Mouse (Mus musculus): Measurements from ENCODE around the gene Fam229b. TPM values are rescaled to one million over a fixed set of nuclear protein-coding genes. Genes with fewer than 3 reads are reported as not detected.

Fam229b gene
- polyA plus RNA-seq, 1 experiment from 2014 or later: 13.8 TPM

- Histone ChIP-seq H3K9ac (replicated peaks; ENCODE audit: low read depth, low read length) (no peak overlapping the region), H3K36me3 (ENCODE audit: control insufficient read depth, insufficient read depth, low read length) (no peaks in the 10 kb centered on the region; the same call in 1 of the 2 replicates), H3K4me1 (ENCODE audit: control insufficient read depth, insufficient read depth, low read length) (no peaks in the 10 kb centered on the region), H3K9me3 (ENCODE audit: control insufficient read depth, low read depth, low read length) (no peaks in the 10 kb centered on the region), H3K4me3 (ENCODE audit: low read depth, low read length) (no peak overlapping the region), H3K27ac (ENCODE audit: low read length) (no peak overlapping the region), H3K27me3 (ENCODE audit: control insufficient read depth, insufficient read depth, low read length) (no peaks in the 10 kb centered on the region), H3K4me2 (replicated peaks; ENCODE audit: low read depth, low read length) (no peak overlapping the region)
- 0 out of 2 replicates have a peak, but pooled peaks have one; percentile 28 for ATAC-seq (ENCODE audit: insufficient number of reproducible peaks, insufficient read depth, low FRiP score, low read depth)
- 41% methylated on average over 4 of the region's 4 CpGs for WGBS
These were observed 26.8 kb downstream of the Fam229b start for GRCm38 (mm10) chr10:39106935-39107334.

- 47% methylated on average over 3 of the region's 3 CpGs for whole genome bisulfite sequencing
These were observed 27.3 kb downstream of the Fam229b start for GRCm38 (mm10) chr10:39106413-39106812.

GRCm38 (mm10) chr10:39104803-39105449, 28.8 kb downstream of the Fam229b start:
- WGBS: 88% methylated on average over 8 of the region's 8 CpGs
- H3K36me3 ChIP-seq (ENCODE audit: control insufficient read depth, insufficient read depth, low read length): no peaks in the 10 kb centered on the region; the same call in 1 of the 2 replicates
- no peak overlapping the region for H3K4me3 ChIP-seq (ENCODE audit: low read depth, low read length)

More at GRCm38 (mm10) chr10:39106413-39106812, 27.3 kb downstream of the Fam229b start:
- Histone ChIP-seq H3K4me3 (ENCODE audit: low read depth, low read length) (no peak overlapping the region), H3K27ac (ENCODE audit: low read length) (no peak overlapping the region), H3K4me1 (ENCODE audit: control insufficient read depth, insufficient read depth, low read length) (no peaks in the 10 kb centered on the region), H3K4me2 (replicated peaks; ENCODE audit: low read depth, low read length) (no peak overlapping the region), H3K36me3 (ENCODE audit: control insufficient read depth, insufficient read depth, low read length) (no peaks in the 10 kb centered on the region; the same call in 1 of the 2 replicates), H3K9ac (replicated peaks; ENCODE audit: low read depth, low read length) (no peak overlapping the region), H3K9me3 (ENCODE audit: control insufficient read depth, low read depth, low read length) (no peaks in the 10 kb centered on the region), H3K27me3 (ENCODE audit: control insufficient read depth, insufficient read depth, low read length) (no peaks in the 10 kb centered on the region)
- no peak for ATAC-seq (ENCODE audit: insufficient number of reproducible peaks, insufficient read depth, low FRiP score, low read depth)

GRCm38 (mm10) chr10:39098746-39099145, 35.0 kb downstream of the Fam229b start:
- Histone ChIP-seq H3K4me1 (ENCODE audit: control insufficient read depth, insufficient read depth, low read length) (no peaks in the 10 kb centered on the region), H3K4me2 (replicated peaks; ENCODE audit: low read depth, low read length) (no peak overlapping the region), H3K27me3 (ENCODE audit: control insufficient read depth, insufficient read depth, low read length) (no peaks in the 10 kb centered on the region), H3K9ac (replicated peaks; ENCODE audit: low read depth, low read length) (no peak overlapping the region), H3K9me3 (ENCODE audit: control insufficient read depth, low read depth, low read length) (no peaks in the 10 kb centered on the region), H3K4me3 (ENCODE audit: low read depth, low read length) (no peak overlapping the region), H3K36me3 (ENCODE audit: control insufficient read depth, insufficient read depth, low read length) (peaks cover 3% of the 10 kb centered on the region; the same call in 1 of the 2 replicates), H3K27ac (ENCODE audit: low read length) (no peak overlapping the region)
- WGBS: 97% methylated on average over 10 of the region's 10 CpGs
- ATAC-seq (ENCODE audit: insufficient number of reproducible peaks, insufficient read depth, low FRiP score, low read depth): no peak

More at GRCm38 (mm10) chr10:39104803-39105449, 28.8 kb downstream of the Fam229b start:
- Histone ChIP-seq H3K9ac (replicated peaks; ENCODE audit: low read depth, low read length) (no peak overlapping the region), H3K4me2 (replicated peaks; ENCODE audit: low read depth, low read length) (no peak overlapping the region), H3K27me3 (ENCODE audit: control insufficient read depth, insufficient read depth, low read length) (no peaks in the 10 kb centered on the region), H3K27ac (ENCODE audit: low read length) (no peak overlapping the region), H3K4me1 (ENCODE audit: control insufficient read depth, insufficient read depth, low read length) (no peaks in the 10 kb centered on the region), H3K9me3 (ENCODE audit: control insufficient read depth, low read depth, low read length) (no peaks in the 10 kb centered on the region)
- no peak for ATAC-seq (ENCODE audit: insufficient number of reproducible peaks, insufficient read depth, low FRiP score, low read depth)

- WGBS: 84% methylated on average over 9 of the region's 9 CpGs
- Histone ChIP-seq H3K4me3 (ENCODE audit: low read depth, low read length) (no peak overlapping the region), H3K36me3 (ENCODE audit: control insufficient read depth, insufficient read depth, low read length) (peaks cover 5% of the 10 kb centered on the region; the same call in 1 of the 2 replicates), H3K9ac (replicated peaks; ENCODE audit: low read depth, low read length) (no peak overlapping the region), H3K9me3 (ENCODE audit: control insufficient read depth, low read depth, low read length) (no peaks in the 10 kb centered on the region), H3K27ac (ENCODE audit: low read length) (no peak overlapping the region), H3K4me2 (replicated peaks; ENCODE audit: low read depth, low read length) (no peak overlapping the region), H3K27me3 (ENCODE audit: control insufficient read depth, insufficient read depth, low read length) (no peaks in the 10 kb centered on the region), H3K4me1 (ENCODE audit: control insufficient read depth, insufficient read depth, low read length) (no peaks in the 10 kb centered on the region)
- ATAC-seq (ENCODE audit: insufficient number of reproducible peaks, insufficient read depth, low FRiP score, low read depth): no peak
These were observed 36.7 kb downstream of the Fam229b start for GRCm38 (mm10) chr10:39096981-39097380.

- Histone ChIP-seq H3K27me3 (ENCODE audit: control insufficient read depth, insufficient read depth, low read length) (no peaks in the 10 kb centered on the region), H3K4me3 (ENCODE audit: low read depth, low read length) (no peak overlapping the region), H3K4me1 (ENCODE audit: control insufficient read depth, insufficient read depth, low read length) (no peaks in the 10 kb centered on the region), H3K9me3 (ENCODE audit: control insufficient read depth, low read depth, low read length) (no peaks in the 10 kb centered on the region), H3K9ac (replicated peaks; ENCODE audit: low read depth, low read length) (no peak overlapping the region), H3K4me2 (replicated peaks; ENCODE audit: low read depth, low read length) (no peak overlapping the region), H3K27ac (ENCODE audit: low read length) (no peak overlapping the region), H3K36me3 (ENCODE audit: control insufficient read depth, insufficient read depth, low read length) (peaks cover 5% of the 10 kb centered on the region; the same call in 1 of the 2 replicates)
- 81% methylated on average over 4 of the region's 4 CpGs for WGBS
- no peak for ATAC-seq (ENCODE audit: insufficient number of reproducible peaks, insufficient read depth, low FRiP score, low read depth)
These were observed 61.7 kb downstream of the Fam229b start for GRCm38 (mm10) chr10:39072048-39072447.

Other genes starting within 250 kb of the Fam229b start
- gene Lama4, start 168.4 kb downstream of the Fam229b start, polyA plus RNA-seq (2014; fragmentation: Nextera tagmentation; extraction: Ambion mirVana): 68.9 and 72.8 TPM in 2 replicates
- gene Tube1, start 62 bp upstream of the Fam229b start, polyA plus RNA-seq (2014; fragmentation: Nextera tagmentation; extraction: Ambion mirVana): 22.3 and 25.9 TPM in 2 replicates
- gene Ccn6, start 29.9 kb upstream of the Fam229b start, polyA plus RNA-seq (2014; fragmentation: Nextera tagmentation; extraction: Ambion mirVana): 0.46 and 0.74 TPM in 2 replicates
- gene Fyn, start 234.9 kb upstream of the Fam229b start, polyA plus RNA-seq (2014; fragmentation: Nextera tagmentation; extraction: Ambion mirVana): 32.3 and 36.5 TPM in 2 replicates

Data from stomach, embryonic 14.5 days (tissue).